Mouse (Mus musculus) hindbrain, embryonic 12.5 days (tissue): ENCODE data around the gene Prph. TPM values are rescaled to one million over a fixed set of nuclear protein-coding genes. Genes with fewer than 3 reads are reported as not detected.

Source experiments
- ATAC-seq: fragments of 200-750 bp; cut with Nextera tagmentation; 2 replicates; pipeline ENCODE4 v1.8.0; 2017; ENCODE audit warnings: moderate TSS enrichment; ENCODE audit not compliant: low FRiP score
- H3K27ac ChIP-seq: fragments of 300-500 bp; sonication (generic); 2 replicates; pipeline ENCODE4 v1.5.1; 2016; ENCODE audit warnings: mild to moderate bottlenecking
- H3K27me3 ChIP-seq: fragments of 300-500 bp; sonication (generic); 2 replicates; pipeline ENCODE4 v1.6.1; 2016; ENCODE audit warnings: mild to moderate bottlenecking
- H3K36me3 ChIP-seq: fragments of 300-500 bp; sonication (generic); 2 replicates; pipeline ENCODE4 v1.6.1; 2016; ENCODE audit warnings: mild to moderate bottlenecking
- H3K4me1 ChIP-seq: fragments of 300-500 bp; sonication (generic); 2 replicates; pipeline ENCODE4 v1.6.1; 2016
- H3K4me2 ChIP-seq: fragments of 300-500 bp; sonication (generic); replicated peaks from 2 replicates; pipeline ENCODE4 v1.6.1; 2016; ENCODE audit warnings: mild to moderate bottlenecking
- H3K4me3 ChIP-seq: fragments of 300-500 bp; sonication (generic); 2 replicates; pipeline ENCODE4 v1.5.1; 2016; ENCODE audit warnings: mild to moderate bottlenecking
- H3K9ac ChIP-seq: fragments of 300-500 bp; sonication (generic); 2 replicates; pipeline ENCODE4 v1.6.1; 2016; ENCODE audit warnings: mild to moderate bottlenecking, moderate library complexity
- H3K9me3 ChIP-seq: fragments of 300-500 bp; sonication (generic); replicated peaks from 2 replicates; pipeline ENCODE4 v1.6.1; 2016; ENCODE audit warnings: mild to moderate bottlenecking
- WGBS: fragments of 180-500 bp; shearing (Covaris S2); methylation state at CpG from one replicate; pipeline ENCODE4 v1.1.7; 2016; 5-methylcytosine and 5-hydroxymethylcytosine counted together
- polyA plus RNA-seq: library from polyadenylated mRNA; unstranded; fragments of >200 nt; fragmentation: Nextera tagmentation; extraction: Ambion mirVana; gene quantifications from 2 replicates; pipeline ENCODE4 v1.2.1, GENCODE M21; 2016

The Prph gene
- polyA plus RNA-seq, 1 experiment from 2014 or later = 23.3 TPM

DNA sequence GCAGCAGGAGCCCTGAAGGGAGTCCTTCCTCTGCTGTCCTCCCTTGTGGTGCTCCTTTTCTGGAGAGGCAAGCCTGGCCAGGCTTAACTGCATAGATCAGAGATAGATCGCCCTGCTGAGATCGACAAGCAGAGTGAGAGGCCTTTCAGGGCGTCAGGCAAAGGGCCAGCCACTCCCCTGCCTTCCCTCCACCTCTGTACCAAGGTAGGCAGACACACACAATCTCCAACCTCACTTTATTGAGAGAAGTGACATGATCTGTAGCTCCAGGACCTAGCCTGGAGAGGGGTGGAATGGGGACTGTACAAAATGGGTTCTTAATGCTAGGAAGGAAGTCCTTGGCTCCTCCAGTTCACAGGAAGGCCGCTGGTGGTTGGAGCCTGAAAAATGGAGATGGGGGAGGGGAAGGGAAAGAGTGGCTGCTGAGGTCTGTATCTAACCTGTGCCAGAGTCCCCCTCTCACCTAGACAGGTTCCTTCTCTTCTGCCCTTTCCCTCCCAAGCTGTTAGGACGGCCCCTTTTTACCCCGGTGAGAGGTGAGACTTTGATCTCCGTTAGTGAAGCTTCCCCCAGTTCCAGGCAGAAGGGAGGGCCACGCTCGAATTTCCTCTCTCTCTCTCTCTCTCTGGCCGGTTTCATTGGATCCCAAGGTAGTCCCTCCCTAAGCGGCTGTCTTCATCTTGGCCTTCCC lies 29.0 kb downstream of the Prph start:
- Histone ChIP-seq H3K4me3 (0 out of 2 replicates have a peak overlapping the region, but pooled peaks have one; percentile 7), H3K4me2 (peak overlapping the region; percentile 34), H3K27me3 (peaks cover 61% of the 10 kb centered on the region), H3K9me3 (no peaks in the 10 kb centered on the region), H3K27ac (no peak overlapping the region), H3K9ac (no peak overlapping the region), H3K4me1 (peaks cover 21% of the 10 kb centered on the region), H3K36me3 (peaks cover 26% of the 10 kb centered on the region)
- ATAC-seq = no peak
- 7% methylated on average over 11 of the region's 11 CpGs for WGBS

DNA sequence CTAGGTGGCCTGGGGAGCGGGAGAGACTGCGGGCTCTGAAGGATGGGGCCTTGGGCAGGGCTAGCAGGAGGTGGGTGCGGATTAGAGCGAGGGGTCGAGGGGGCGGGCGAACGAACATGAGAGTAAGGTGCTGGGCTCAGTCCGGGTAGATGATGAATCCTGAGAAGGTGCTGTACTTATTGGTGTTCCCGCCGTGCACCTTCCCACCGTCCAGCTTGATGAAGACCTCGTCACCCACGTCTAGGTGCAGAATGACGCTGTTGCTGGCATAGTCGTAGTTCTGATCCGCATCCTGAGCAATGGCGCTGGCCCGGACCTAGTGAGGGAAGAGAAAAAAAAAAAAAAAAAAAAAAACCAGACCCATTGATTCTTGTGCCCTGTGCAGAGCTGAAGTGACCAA lies 29.6 kb downstream of the Prph start:
- Histone ChIP-seq H3K36me3 (peaks cover 26% of the 10 kb centered on the region), H3K4me1 (peaks cover 26% of the 10 kb centered on the region), H3K4me2 (peak overlapping the region; percentile 34), H3K4me3 (0 out of 2 replicates have a peak overlapping the region, but pooled peaks have one; percentile 7), H3K9ac (no peak overlapping the region), H3K9me3 (no peaks in the 10 kb centered on the region), H3K27ac (no peak overlapping the region), H3K27me3 (peaks cover 67% of the 10 kb centered on the region)
- ATAC-seq = no peak
- WGBS = 7% methylated on average over 19 of the region's 19 CpGs

DNA sequence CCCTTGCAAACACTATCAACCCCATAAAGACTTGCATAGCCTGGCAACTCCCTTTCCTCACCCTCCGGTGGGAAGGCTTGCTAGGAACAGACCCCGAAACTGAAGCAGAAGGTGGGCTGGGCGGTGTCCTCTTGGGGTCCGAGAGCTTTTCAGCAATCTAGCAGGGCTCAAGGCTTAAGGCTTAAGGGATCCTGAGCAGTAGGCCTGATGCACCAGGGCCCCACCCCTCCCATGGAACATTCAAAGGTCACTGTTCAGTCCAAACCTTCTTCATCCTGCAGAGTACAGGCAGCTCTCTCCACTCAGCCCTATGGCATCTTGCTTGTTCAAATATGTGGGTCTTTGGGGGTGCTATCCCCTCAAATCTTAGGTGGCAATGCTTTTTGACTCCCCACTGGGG lies 31.0 kb downstream of the Prph start:
- Histone ChIP-seq H3K4me2 (peak overlapping the region; percentile 15), H3K4me3 (peak overlapping the region; percentile 34), H3K36me3 (peaks cover 20% of the 10 kb centered on the region), H3K9me3 (no peaks in the 10 kb centered on the region), H3K9ac (peak overlapping the region; percentile 15; the same call in 1 of the 2 replicates), H3K4me1 (peaks cover 37% of the 10 kb centered on the region), H3K27ac (no peak overlapping the region), H3K27me3 (peaks cover 74% of the 10 kb centered on the region)
- WGBS = 69% methylated on average over 4 of the region's 4 CpGs
- no peak for ATAC-seq

DNA sequence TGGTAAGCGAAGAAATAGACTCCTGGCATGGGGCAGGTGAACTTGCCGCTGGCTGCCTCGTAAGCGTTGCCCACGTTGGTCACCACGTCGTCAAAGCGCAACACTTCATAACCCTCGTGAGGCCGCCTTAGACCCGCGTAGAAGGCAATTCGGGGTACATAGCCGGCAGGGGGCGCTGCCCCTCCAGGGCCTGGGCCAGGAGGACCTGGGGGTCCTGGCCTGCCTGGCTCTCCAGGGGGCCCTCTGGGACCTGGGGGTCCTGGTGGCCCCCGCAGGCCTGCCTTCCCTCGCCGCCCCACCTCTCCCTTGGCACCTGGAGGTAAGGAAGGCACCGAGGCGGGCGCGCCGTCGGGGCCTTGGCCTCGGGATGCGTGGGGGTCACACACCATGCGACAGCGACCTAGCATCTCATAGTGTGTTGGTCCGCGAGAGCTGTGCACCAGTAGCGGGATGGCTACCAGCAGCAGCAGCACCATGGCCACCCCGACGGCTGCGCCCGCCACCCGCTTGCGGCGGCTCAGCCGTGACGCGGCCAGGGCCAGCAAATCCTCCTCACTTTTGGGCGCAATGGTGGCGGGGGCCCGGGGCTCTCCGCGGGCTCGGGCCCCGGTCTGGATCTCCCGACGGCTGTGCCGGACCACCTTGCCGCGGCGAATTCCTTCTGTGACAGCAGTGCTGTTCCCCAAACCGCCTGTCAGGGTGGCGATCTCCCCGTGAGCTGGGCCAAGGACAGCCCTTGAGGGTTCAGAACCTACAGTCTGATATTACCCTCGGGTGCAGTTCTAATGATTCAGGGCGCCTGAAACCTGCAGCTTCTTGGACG lies 32.5 kb downstream of the Prph start, which contains the start of gene C1ql4:
TSS of gene C1ql4 (minus strand) at position 565 of the 823 bp plus-strand sequence.
- peaks cover 84% of the 10 kb centered on the region for H3K27me3 ChIP-seq
- peak within 1 kb of the TSS; percentile 32 for H3K27ac ChIP-seq
- 9% methylated on average over 60 of the region's 60 CpGs for WGBS
- no peaks in the 10 kb centered on the region for H3K9me3 ChIP-seq
- H3K4me1 ChIP-seq = peaks cover 41% of the 10 kb centered on the region
- peak within 1 kb of the TSS; percentile 51 for H3K4me2 ChIP-seq
- peak within 1 kb of the TSS; percentile 34 for H3K4me3 ChIP-seq
- ATAC-seq = no peak
- peak within 1 kb of the TSS; percentile 53 for H3K9ac ChIP-seq
- peaks cover 6% of the 10 kb centered on the region for H3K36me3 ChIP-seq

DNA sequence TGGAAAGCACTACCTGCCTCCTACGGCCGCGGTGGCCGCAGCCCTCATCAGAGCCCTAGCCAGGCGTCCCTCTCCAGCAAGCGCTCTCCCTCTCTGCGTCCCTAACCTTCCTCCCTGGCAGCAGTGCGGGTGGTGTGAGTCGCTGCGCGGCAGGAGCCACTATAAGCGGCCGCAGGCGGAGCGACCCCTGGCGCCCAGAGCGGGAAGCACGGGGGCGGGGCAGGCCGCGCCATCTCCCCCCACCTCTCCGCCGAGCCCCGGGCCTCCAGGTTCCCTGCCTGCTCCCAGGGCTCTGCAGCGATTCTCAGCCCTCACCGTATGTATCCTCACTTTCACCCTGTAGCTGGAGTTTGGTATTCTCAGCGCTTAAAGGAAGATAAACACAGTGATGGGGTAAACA lies 33.3 kb downstream of the Prph start:
- no peaks in the 10 kb centered on the region for H3K36me3 ChIP-seq
- H3K4me2 ChIP-seq = peak overlapping the region; percentile 51
- peak overlapping the region; percentile 32 for H3K27ac ChIP-seq
- H3K27me3 ChIP-seq = peaks cover 88% of the 10 kb centered on the region
- ATAC-seq = peak; percentile 26; the same call in 1 of the 2 replicates
- H3K4me1 ChIP-seq = peaks cover 49% of the 10 kb centered on the region
- H3K4me3 ChIP-seq = peak overlapping the region; percentile 34
- peak overlapping the region; percentile 53 for H3K9ac ChIP-seq
- H3K9me3 ChIP-seq = no peaks in the 10 kb centered on the region
- under 1% methylated on average over 24 of the region's 27 CpGs for WGBS

DNA sequence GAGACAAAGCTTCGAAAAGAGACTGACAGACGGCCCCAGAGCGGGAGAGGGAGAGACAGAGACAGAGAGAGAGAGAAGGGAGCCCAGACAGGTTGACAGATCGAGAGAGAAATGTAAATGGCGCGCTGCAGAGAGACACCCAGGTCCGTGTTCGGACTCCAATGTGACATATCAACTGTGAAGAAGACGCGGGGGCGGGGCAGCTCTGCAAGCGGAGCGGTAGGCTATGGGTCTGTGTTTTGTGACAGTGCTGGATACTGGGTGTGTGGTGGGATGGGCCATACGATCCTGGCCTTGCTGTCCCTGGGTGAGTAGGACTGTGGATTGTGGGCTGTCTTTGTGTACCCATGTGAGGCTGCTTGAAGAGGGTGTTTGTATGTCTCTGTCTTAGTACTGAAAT lies 34.1 kb downstream of the Prph start:
- H3K9ac ChIP-seq = peak overlapping the region; percentile 32; the same call in 1 of the 2 replicates
- 10% methylated on average over 14 of the region's 14 CpGs for WGBS
- no peaks in the 10 kb centered on the region for H3K36me3 ChIP-seq
- H3K27ac ChIP-seq = peak overlapping the region; percentile 32
- no peaks in the 10 kb centered on the region for H3K9me3 ChIP-seq
- peak overlapping the region; percentile 51 for H3K4me2 ChIP-seq
- H3K27me3 ChIP-seq = peaks cover 80% of the 10 kb centered on the region
- peak overlapping the region; percentile 34; the same call in 1 of the 2 replicates for H3K4me3 ChIP-seq
- ATAC-seq = no peak
- H3K4me1 ChIP-seq = peaks cover 53% of the 10 kb centered on the region

DNA sequence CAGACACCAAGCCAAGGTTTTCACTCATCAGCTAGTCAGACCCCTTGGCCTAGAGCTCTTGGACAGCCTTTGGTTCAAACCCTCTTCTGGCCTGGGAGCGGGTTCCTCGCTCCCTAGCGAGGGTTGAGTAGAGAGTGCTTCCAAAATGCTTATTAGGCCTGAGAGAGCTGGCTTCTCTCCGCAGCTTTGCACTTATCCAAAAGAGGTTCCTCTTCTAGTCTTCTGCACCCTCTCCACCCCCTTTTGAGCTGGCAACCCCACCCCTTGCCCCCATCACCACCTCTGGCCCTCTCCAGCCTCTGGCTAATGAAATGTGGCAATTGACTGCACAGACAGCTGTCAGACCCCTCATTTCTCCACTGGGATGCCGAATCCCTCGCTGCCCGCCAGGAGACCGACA lies 37.9 kb downstream of the Prph start, which contains the start of gene Dnajc22:
TSS of gene Dnajc22 (plus strand) at position 301 of the 400 bp plus-strand sequence.
- peaks cover 80% of the 10 kb centered on the region for H3K4me1 ChIP-seq

DNA sequence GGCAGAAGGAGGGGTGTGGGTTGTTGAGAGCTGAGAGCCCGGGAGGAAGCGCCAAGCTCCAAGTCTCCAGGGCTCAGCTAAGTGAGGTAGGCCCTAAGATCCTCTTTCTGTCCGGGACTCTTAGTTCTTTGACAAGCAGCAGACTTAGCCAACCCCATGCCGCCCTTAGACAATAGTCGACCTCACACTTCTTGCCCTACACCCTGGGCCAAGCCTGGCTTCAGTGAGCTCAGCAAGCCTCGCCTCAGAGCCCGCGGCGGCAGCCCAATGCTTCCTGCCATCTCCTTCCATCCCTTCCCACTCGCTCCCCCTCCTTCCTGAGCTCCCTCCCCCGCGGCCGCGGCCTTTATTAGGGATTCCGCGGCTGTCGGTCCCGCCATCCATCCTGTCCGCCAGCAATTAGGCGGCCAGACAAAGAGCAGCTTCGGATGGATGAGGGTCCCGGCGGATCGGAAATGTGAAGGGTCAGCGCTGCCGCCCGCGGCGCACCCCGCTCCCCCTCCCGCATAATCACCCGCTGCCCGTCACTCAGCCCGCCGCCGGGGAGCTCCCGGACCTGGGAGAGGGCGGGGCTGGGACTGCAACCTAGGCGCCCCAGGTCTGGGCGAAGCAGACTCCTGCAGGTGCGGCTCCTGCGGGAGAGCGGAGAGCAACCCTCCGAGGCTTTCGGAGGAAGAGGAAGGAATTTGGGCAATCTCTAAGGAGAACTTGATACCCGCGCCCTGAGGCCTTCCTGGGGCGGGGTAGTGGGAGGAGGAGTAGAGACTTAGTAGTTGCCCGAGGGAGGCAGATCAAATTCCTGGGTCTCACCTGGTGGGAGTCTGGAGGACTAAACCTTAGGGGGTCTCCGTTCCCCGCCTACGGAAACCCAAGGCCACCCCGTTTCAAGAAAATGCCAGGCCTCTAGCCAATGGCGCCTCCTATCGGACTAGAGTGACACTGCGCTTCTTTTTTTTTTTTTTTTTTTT lies 38.6 kb downstream of the Prph start:
- Histone ChIP-seq H3K4me3 (peak overlapping the region; percentile 35), H3K36me3 (no peaks in the 10 kb centered on the region), H3K4me2 (peak overlapping the region; percentile 61), H3K9ac (peak overlapping the region; percentile 44), H3K27ac (peak overlapping the region; percentile 76), H3K27me3 (peaks cover 76% of the 10 kb centered on the region), H3K9me3 (no peaks in the 10 kb centered on the region), H3K4me1 (peaks cover 79% of the 10 kb centered on the region)
- 1% methylated on average over 54 of the region's 56 CpGs for WGBS
- peak; percentile 56 for ATAC-seq

More for the DNA sequence above, 37.9 kb downstream of the Prph start, which contains the start of gene Dnajc22:
- Histone ChIP-seq H3K9ac (peak within 1 kb of the TSS; percentile 44), H3K36me3 (no peaks in the 10 kb centered on the region), H3K27me3 (peaks cover 76% of the 10 kb centered on the region), H3K4me3 (peak within 1 kb of the TSS; percentile 35), H3K4me2 (peak within 1 kb of the TSS; percentile 61), H3K27ac (peak within 1 kb of the TSS; percentile 76), H3K9me3 (no peaks in the 10 kb centered on the region)
- no peak for ATAC-seq
- 16% methylated on average over 8 of the region's 8 CpGs for WGBS

DNA sequence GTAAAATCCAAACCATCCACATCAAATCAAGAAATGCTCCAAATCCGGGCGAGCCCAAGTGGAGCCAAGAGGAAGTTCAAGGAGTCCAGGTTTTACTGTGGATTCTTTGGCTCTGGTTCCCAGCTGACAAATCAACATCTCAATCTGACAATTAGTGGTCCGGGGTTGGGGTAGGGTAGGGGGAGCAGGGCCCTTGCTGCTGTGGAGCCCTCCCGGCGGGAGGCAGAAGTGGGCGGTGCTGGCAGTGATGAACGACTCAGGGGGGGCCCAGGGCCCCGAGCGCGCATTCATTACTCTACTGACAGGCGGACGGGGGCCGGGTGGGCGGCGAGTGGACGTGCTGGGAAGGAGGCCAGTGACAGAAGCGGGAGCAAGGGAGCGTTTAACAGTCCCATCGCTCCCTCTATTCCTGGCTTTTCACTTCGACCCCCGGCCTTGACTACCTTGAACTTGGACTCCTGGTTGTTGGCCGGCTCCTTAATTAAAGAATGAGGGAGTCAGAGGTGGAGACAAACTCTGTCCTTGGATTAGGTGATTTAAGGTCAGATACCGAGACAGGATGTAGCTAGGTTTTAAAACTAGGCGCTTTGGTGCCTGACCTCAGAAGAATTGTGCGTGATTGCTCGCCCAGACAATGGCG lies 39.8 kb downstream of the Prph start:
- Histone ChIP-seq H3K4me2 (peak overlapping the region; percentile 33), H3K9ac (no peak overlapping the region), H3K36me3 (no peaks in the 10 kb centered on the region), H3K27me3 (peaks cover 76% of the 10 kb centered on the region), H3K4me3 (no peak overlapping the region; the same call in 1 of the 2 replicates), H3K9me3 (no peaks in the 10 kb centered on the region), H3K4me1 (peaks cover 76% of the 10 kb centered on the region), H3K27ac (peak overlapping the region; percentile 45)
- peak; percentile 44 for ATAC-seq
- 1% methylated on average over 27 of the region's 27 CpGs for WGBS

DNA sequence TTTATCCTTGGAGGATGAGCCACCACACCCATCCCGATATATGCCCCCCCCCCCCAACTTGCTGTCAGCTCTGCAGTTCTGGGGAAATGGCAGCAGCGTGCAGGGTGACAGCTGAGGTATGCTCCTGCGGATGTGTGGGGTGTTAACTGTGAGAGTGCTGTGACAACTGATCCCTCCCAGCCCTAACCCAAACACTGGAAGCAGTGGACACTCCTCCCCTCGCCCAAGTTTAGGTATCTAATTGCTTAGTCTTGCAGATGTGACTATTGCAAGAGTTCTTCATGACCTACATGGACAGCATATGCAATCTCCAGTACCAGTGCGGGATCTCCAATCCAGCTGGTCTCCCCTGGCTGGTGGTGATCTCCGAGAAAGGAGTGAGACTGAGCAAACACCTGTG lies 40.4 kb downstream of the Prph start:
- no peak for ATAC-seq
- H3K9ac ChIP-seq = no peak overlapping the region
- no peak overlapping the region for H3K4me3 ChIP-seq
- peaks cover 76% of the 10 kb centered on the region for H3K27me3 ChIP-seq
- WGBS = 2% methylated on average over 6 of the region's 6 CpGs
- H3K27ac ChIP-seq = peak overlapping the region; percentile 71
- no peaks in the 10 kb centered on the region for H3K9me3 ChIP-seq
- H3K4me2 ChIP-seq = peak overlapping the region; percentile 33; the same call in 1 of the 2 replicates
- no peaks in the 10 kb centered on the region for H3K36me3 ChIP-seq
- H3K4me1 ChIP-seq = peaks cover 70% of the 10 kb centered on the region
